Mouse (Mus musculus) forebrain, embryonic 10.5 days (tissue): ENCODE measurements around the gene Sat1. TPM values are rescaled to one million over a fixed set of nuclear protein-coding genes. Genes with fewer than 3 reads are reported as not detected.
"Not testable (repeated sequence)": the region's sequence is repeated elsewhere in the genome, so short reads cannot be mapped to it uniquely, and the experiment has no call there.

ENCODE experiments used
- DNase-seq: peaks from one replicate; pipeline ENCODE4 v3.0.0-alpha.2; 2017; ENCODE audit warnings: low spot score; ENCODE audit errors: extremely low spot score
- H3K27ac ChIP-seq: fragments of 300-500 bp; sonication (generic); 2 replicates; pipeline ENCODE4 v1.5.1; 2016; ENCODE audit warnings: mild to moderate bottlenecking
- H3K27me3 ChIP-seq: fragments of 300-500 bp; sonication (generic); 2 replicates; pipeline ENCODE4 v1.6.1; 2016; ENCODE audit warnings: mild to moderate bottlenecking; ENCODE audit not compliant: poor library complexity, severe bottlenecking
- H3K36me3 ChIP-seq: fragments of 300-500 bp; sonication (generic); replicated peaks from 2 replicates; pipeline ENCODE4 v1.6.1; 2016; ENCODE audit warnings: mild to moderate bottlenecking, moderate library complexity
- H3K4me1 ChIP-seq: fragments of 300-500 bp; sonication (generic); 2 replicates; pipeline ENCODE4 v1.6.1; 2016
- H3K4me3 ChIP-seq: fragments of 300-500 bp; sonication (generic); 2 replicates; pipeline ENCODE4 v1.5.1; 2016; ENCODE audit warnings: mild to moderate bottlenecking, moderate library complexity
- H3K9me3 ChIP-seq: fragments of 300-500 bp; sonication (generic); 2 replicates; pipeline ENCODE4 v1.6.1; 2016; ENCODE audit warnings: mild to moderate bottlenecking, moderate library complexity
- WGBS: fragments of 180-500 bp; shearing (Covaris S2); methylation state at CpG from one replicate; pipeline ENCODE4 v1.1.7; 2016; 5-methylcytosine and 5-hydroxymethylcytosine counted together
- polyA plus RNA-seq: library from polyadenylated mRNA; unstranded; fragments of >200 nt; fragmentation: Nextera tagmentation; extraction: Ambion mirVana; gene quantifications from 2 replicates; pipeline ENCODE4 v1.2.1, GENCODE M21; 2016

The Sat1 gene
- polyA plus RNA-seq, result 58.4 and 65.7 TPM in 2 replicates

- no peaks in the 10 kb centered on the region for H3K27me3 ChIP-seq
- DNase-seq, result peak; percentile 80
- WGBS, result 27% methylated on average over 26 of the region's 26 CpGs
- peak within 1 kb of the TSS; percentile 65; the same call in 1 of the 2 replicates for H3K27ac ChIP-seq
- H3K36me3 ChIP-seq, result no peaks in the 10 kb centered on the region
- H3K9me3 ChIP-seq, result no peaks in the 10 kb centered on the region
- H3K4me3 ChIP-seq, result peak within 1 kb of the TSS; percentile 56
- no peaks in the 10 kb centered on the region for H3K4me1 ChIP-seq
Measured at GRCm38 (mm10) chrX:155216271-155216670, at the start of gene Sat1. Gene Sat1, minus strand, starts transcription at chrX:155216449.

DNA sequence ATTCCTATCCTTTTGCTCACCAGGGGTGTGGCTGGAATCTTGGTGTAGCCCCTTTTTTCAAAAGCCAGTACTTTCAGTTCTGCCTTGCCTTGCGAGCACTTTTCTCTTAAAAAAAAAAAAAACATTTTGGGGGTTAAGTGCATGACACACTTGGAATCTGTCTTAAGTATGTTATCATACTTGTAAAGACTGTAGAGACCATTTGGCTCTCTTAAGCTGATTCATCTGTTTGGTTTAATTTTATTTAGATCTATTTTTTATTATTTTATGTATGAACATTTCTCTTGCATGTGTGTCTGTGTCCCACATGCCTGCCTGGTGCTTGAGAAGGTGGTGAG is 46.6 kb upstream of the Sat1 start:
- Histone ChIP-seq H3K27me3 (no peaks in the 10 kb centered on the region), H3K4me1 (no peaks in the 10 kb centered on the region), H3K27ac (no peak overlapping the region), H3K36me3 (no peaks in the 10 kb centered on the region), H3K9me3 (no peaks in the 10 kb centered on the region), H3K4me3 (peak overlapping the region; percentile 55)
- WGBS, result 38% methylated on average over 1 of the region's 1 CpGs
- DNase-seq, result no peak

- 15% methylated on average over 37 of the region's 37 CpGs for WGBS
- Histone ChIP-seq H3K9me3 (no peaks in the 10 kb centered on the region), H3K27me3 (no peaks in the 10 kb centered on the region), H3K36me3 (no peaks in the 10 kb centered on the region), H3K4me3 (peak within 1 kb of the TSS; percentile 55), H3K27ac (peak within 1 kb of the TSS; percentile 71), H3K4me1 (no peaks in the 10 kb centered on the region)
- peak; percentile 71 for DNase-seq
Measured at GRCm38 (mm10) chrX:155262235-155262914, 46.1 kb upstream of the Sat1 start, which contains the start of gene Acot9. Gene Acot9, plus strand, starts transcription at chrX:155262443.

GRCm38 (mm10) chrX:155256856-155257255 is 40.6 kb upstream of the Sat1 start:
- H3K27ac ChIP-seq, result no peak overlapping the region
- no peak overlapping the region for H3K4me3 ChIP-seq
- no peaks in the 10 kb centered on the region for H3K36me3 ChIP-seq
- no peaks in the 10 kb centered on the region for H3K4me1 ChIP-seq
- H3K9me3 ChIP-seq, result no peaks in the 10 kb centered on the region
- H3K27me3 ChIP-seq, result no peaks in the 10 kb centered on the region
- no peak for DNase-seq

GRCm38 (mm10) chrX:155218277-155218676 is 2.0 kb upstream of the Sat1 start:
- WGBS, result 74% methylated on average over 2 of the region's 2 CpGs
- no peaks in the 10 kb centered on the region for H3K9me3 ChIP-seq
- DNase-seq, result no peak
- H3K27me3 ChIP-seq, result no peaks in the 10 kb centered on the region
- no peak overlapping the region for H3K4me3 ChIP-seq
- no peaks in the 10 kb centered on the region for H3K4me1 ChIP-seq
- no peaks in the 10 kb centered on the region for H3K36me3 ChIP-seq
- no peak overlapping the region for H3K27ac ChIP-seq

DNA sequence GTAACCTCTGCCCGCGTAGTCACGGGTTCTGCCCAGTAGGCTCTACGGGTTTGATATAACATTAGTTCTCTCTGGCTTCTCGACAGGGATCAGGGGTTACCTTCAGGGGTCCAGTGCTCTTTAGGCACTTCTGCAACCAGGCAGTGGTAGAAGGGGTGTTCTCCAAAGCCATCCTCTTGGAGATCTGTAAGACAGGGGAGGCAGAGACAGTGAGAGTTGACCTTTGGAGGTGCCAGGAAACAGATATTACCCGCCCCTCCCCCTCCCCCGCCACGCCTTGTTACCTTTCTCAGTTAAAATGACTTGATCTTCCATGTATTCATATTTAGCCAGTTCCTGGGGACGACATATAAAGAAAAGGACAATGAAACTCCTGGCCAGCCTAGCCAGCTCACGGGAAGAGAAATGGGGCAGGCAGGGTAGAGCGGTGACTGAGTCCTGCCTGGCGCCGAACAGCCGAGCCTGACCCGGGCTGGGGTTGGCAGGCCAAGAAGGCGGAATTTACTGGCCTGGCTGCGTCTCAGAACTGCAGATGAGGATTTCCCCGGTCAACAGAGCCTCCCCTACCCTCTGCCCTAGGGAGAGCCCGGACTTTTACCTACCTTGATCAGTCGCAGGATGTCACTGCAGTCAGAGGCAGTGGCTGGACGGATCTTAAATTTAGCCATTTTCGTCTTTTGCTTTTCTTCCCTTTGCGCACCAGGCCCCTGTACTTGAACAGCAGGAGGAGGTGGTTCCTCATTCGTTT is 574 bp downstream of the Sat1 start:
- peak overlapping the region; percentile 56 for H3K4me3 ChIP-seq
- peak overlapping the region; percentile 65; the same call in 1 of the 2 replicates for H3K27ac ChIP-seq
- H3K9me3 ChIP-seq, result no peaks in the 10 kb centered on the region
- DNase-seq, result peak; percentile 21
- 35% methylated on average over 24 of the region's 24 CpGs for WGBS
- H3K36me3 ChIP-seq, result no peaks in the 10 kb centered on the region
- H3K4me1 ChIP-seq, result no peaks in the 10 kb centered on the region
- H3K27me3 ChIP-seq, result no peaks in the 10 kb centered on the region; the same call in 1 of the 2 replicates

DNA sequence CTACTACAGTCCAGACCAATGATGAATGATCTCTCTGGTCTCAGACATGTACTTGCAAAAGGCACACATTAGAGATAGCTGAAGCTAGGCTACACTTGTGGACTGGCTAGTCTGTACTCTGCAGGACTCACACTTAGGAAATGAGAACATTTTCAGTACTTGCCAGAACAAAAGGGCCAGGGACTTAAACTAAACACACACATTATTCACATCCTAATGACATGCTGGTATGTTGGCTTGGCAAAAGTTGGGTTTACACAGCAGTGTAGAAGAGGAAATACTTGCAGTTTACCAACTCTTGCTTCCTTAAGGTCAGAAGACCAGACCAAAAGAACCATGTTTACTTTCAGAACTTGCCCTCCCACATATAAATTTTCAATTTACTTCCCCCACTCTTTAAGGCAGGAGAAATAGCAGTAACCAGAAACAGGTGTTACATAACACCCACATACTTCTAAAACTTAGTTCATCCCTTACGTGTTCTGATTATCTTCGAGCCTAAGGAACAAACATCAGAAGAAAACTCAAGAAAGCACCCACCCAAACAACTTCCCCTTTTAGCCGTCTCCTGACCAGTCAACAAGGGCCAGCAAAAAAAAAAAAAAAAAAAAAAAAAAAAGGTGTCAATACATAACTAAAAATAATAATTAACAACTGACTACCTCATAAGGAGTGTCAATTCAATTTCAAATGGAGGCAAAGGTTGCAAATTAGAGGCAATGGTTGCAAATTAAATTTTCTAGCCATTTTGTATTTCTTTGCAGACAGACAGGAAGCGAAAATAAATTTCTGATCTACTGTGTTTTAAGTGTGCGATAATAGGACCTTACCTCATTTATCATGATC is 1.7 kb downstream of the Sat1 start:
- Histone ChIP-seq H3K4me3 (no peak overlapping the region), H3K9me3 (no peaks in the 10 kb centered on the region), H3K27me3 (no peaks in the 10 kb centered on the region; the same call in 1 of the 2 replicates), H3K4me1 (no peaks in the 10 kb centered on the region), H3K27ac (no peak overlapping the region), H3K36me3 (no peaks in the 10 kb centered on the region)
- WGBS, result 89% methylated on average over 5 of the region's 5 CpGs
- DNase-seq, result no peak

DNA sequence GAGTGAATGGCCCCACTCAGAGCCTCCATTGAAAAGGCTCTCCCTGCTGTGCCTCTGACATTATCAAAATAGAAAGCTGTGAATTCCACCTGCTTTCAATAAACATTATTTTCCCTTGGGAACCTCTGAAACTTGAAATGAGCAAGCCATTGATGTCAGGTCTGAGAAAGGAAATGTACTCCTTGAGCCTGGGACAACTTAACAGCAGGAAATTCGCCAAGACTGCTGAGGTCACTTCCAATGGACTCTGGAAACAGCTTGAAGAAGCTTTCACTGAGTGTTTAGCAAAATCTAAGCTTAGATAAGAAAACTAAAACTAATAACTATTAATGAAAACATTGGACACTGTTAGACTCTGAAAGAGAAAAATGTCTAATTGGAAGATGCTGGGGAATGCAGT is 7.6 kb downstream of the Sat1 start:
- H3K9me3 ChIP-seq, result no peaks in the 10 kb centered on the region
- no peak for DNase-seq
- H3K4me3 ChIP-seq, result no peak overlapping the region
- H3K36me3 ChIP-seq, result no peaks in the 10 kb centered on the region
- H3K27me3 ChIP-seq, result no peaks in the 10 kb centered on the region; the same call in none of the 2 replicates
- no peak overlapping the region for H3K27ac ChIP-seq
- 12% methylated on average over 1 of the region's 1 CpGs for WGBS
- H3K4me1 ChIP-seq, result peaks cover 5% of the 10 kb centered on the region; the same call in 1 of the 2 replicates

GRCm38 (mm10) chrX:155205436-155205835 is 10.8 kb downstream of the Sat1 start:
- not testable (repeated sequence) for H3K36me3 ChIP-seq, H3K27ac ChIP-seq, H3K4me1 ChIP-seq, H3K9me3 ChIP-seq, DNase-seq, H3K27me3 ChIP-seq, H3K4me3 ChIP-seq
- 82% methylated on average over 2 of the region's 2 CpGs for WGBS

DNA sequence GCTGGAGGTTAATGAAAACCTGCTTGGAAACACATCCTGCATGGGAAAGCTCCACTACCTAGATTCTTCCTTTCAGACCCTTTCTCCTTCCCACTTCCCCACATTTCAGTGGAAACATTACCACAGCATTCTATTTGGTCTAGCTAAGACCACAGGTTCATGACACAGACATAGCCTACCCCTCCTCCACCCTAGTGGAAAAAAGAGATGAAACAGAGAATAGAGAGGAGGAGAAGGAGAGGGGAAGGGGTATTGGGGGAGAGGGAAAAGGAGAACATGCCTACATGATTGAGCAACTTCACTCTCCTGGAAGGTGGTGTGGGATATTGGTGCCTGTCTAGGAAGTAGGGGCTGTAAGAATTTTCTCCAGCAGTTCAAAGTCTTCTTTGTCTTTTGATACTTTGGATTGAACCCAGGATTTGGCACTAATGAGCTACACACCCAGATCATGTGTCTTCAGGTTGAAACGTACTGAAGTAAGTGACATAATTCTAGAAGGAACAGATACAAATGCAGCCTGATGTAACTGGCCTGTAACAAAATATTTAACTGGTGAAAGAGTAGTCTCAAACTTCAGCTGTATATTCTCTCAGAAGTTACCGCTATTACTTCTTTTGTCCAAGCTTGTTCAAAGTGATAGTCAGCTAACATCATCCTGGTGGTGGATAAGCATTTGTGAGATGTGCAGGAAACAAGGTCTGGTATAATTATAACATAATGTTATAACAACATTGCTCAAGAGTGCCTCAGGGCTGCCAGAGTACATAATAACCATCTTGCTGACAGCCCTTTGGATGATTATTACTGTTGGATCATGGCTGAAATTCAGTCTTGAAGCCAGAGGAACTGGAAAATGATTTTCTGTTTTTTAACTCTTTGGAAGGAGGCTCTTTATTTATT is 13.6 kb downstream of the Sat1 start:
- Histone ChIP-seq H3K27me3 (no peaks in the 10 kb centered on the region; the same call in 1 of the 2 replicates), H3K4me1 (no peaks in the 10 kb centered on the region), H3K9me3 (no peaks in the 10 kb centered on the region), H3K27ac (no peak overlapping the region), H3K36me3 (no peaks in the 10 kb centered on the region), H3K4me3 (no peak overlapping the region)
- no peak for DNase-seq
- 81% methylated on average over 2 of the region's 2 CpGs for WGBS

GRCm38 (mm10) chrX:155201799-155202198 is 14.4 kb downstream of the Sat1 start:
- H3K36me3 ChIP-seq, result no peaks in the 10 kb centered on the region
- no peak overlapping the region for H3K4me3 ChIP-seq
- no peak overlapping the region for H3K27ac ChIP-seq
- H3K9me3 ChIP-seq, result no peaks in the 10 kb centered on the region
- H3K4me1 ChIP-seq, result no peaks in the 10 kb centered on the region
- DNase-seq, result no peak
- no peaks in the 10 kb centered on the region for H3K27me3 ChIP-seq
- 70% methylated on average over 1 of the region's 1 CpGs for WGBS

DNA sequence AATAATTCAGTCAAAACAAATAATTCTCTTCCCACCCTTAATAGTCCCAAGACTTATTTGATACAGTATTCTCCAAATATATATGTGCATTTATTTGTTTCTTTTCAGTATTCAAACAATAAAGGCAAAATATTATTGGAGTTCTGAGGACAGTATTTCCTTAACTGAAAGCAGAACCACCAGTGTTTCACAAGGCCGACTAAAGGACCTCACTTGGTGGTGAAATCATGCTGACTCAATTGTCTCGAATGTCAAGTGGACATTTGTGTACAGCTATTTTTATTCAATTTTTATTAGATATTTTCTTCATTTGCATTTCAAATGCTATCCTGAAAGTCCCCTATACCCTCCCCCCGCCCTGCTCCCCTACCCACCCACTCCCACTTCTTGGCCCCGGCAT is 21.3 kb downstream of the Sat1 start:
- no peak overlapping the region for H3K27ac ChIP-seq
- no peak overlapping the region for H3K4me3 ChIP-seq

More for the DNA sequence above, 21.3 kb downstream of the Sat1 start:
- Histone ChIP-seq H3K4me1 (no peaks in the 10 kb centered on the region), H3K27me3 (no peaks in the 10 kb centered on the region), H3K36me3 (no peaks in the 10 kb centered on the region), H3K9me3 (no peaks in the 10 kb centered on the region)
- no peak for DNase-seq
- WGBS, result 87% methylated on average over 4 of the region's 4 CpGs
